Mouse (Mus musculus) stomach, postnatal 0 days (tissue): ENCODE data around the gene Gnptab. TPM values are rescaled to one million over a fixed set of nuclear protein-coding genes. Genes with fewer than 3 reads are reported as not detected.
A peak's percentile ranks its signal among the peaks of the same experiment; 100 is the strongest.

Source experiments
- ATAC-seq: fragments of 200-750 bp; cut with Nextera tagmentation; 2 replicates; pipeline ENCODE4 v1.8.0; 2017; ENCODE audit not compliant: low FRiP score, low TSS enrichment
- DNase-seq: peaks from one replicate; pipeline ENCODE4 v3.0.0-alpha.2; 2016; ENCODE audit warnings: low spot score
- H3K27ac ChIP-seq: fragments of 300-500 bp; sonication (generic); replicated peaks from 2 replicates; pipeline ENCODE4 v1.5.1; 2014; ENCODE audit warnings: mild to moderate bottlenecking, control low read depth
- H3K27me3 ChIP-seq: fragments of 300-500 bp; sonication (generic); 2 replicates; pipeline ENCODE4 v1.6.1; 2014; ENCODE audit warnings: low read length; ENCODE audit not compliant: control insufficient read depth, insufficient read depth
- H3K36me3 ChIP-seq: fragments of 300-500 bp; sonication (generic); 2 replicates; pipeline ENCODE4 v1.6.1; 2014; ENCODE audit warnings: low read length, mixed read lengths; ENCODE audit not compliant: control insufficient read depth, insufficient read depth
- H3K4me1 ChIP-seq: fragments of 300-500 bp; sonication (generic); replicated peaks from 2 replicates; pipeline ENCODE4 v1.6.1; 2014; ENCODE audit warnings: antibody characterized with exemption; ENCODE audit not compliant: control insufficient read depth, insufficient read depth
- H3K4me2 ChIP-seq: fragments of 300-500 bp; sonication (generic); replicated peaks from 2 replicates; pipeline ENCODE4 v1.6.1; 2014; ENCODE audit warnings: low read depth, mild to moderate bottlenecking, control low read depth, moderate library complexity
- H3K4me3 ChIP-seq: fragments of 300-500 bp; sonication (generic); 2 replicates; pipeline ENCODE4 v1.5.1; 2014; ENCODE audit warnings: low read depth, low read length, control low read depth
- H3K9ac ChIP-seq: fragments of 300-500 bp; sonication (generic); 2 replicates; pipeline ENCODE4 v1.6.1; 2014; ENCODE audit warnings: mild to moderate bottlenecking, low read length, control low read depth, mixed read lengths
- H3K9me3 ChIP-seq: fragments of 300-500 bp; sonication (generic); 2 replicates; pipeline ENCODE4 v1.6.1; 2016; ENCODE audit warnings: low read length; ENCODE audit not compliant: control insufficient read depth
- CTCF ChIP-seq: IDR thresholded peaks from 2 replicates; pipeline ENCODE4 v1.5.1; 2016; ENCODE audit warnings: antibody characterized with exemption, low read depth, mild to moderate bottlenecking, moderate library complexity
- EP300 ChIP-seq: optimal IDR thresholded peaks from 2 replicates; pipeline ENCODE3; 2016; ENCODE audit warnings: antibody characterized with exemption
- WGBS: fragments of 180-500 bp; shearing (Covaris S2); extraction: QIAGEN DNeasy Blood & Tissue Kit; methylation state at CpG from one replicate; pipeline ENCODE4 v1.1.7; 2014; 5-methylcytosine and 5-hydroxymethylcytosine counted together
- polyA plus RNA-seq: library from polyadenylated mRNA; unstranded; fragments of >200 nt; fragmentation: Nextera tagmentation; extraction: Ambion mirVana; gene quantifications from 2 replicates; pipeline ENCODE4 v1.2.1, GENCODE M21; 2015

Gnptab gene
- polyA plus RNA-seq, 1 experiment from 2014 or later, result 4.4 TPM

GRCm38 (mm10) chr10:88356114-88356982 is 22.6 kb upstream of the Gnptab start:
- DNase-seq (no peak), ATAC-seq (no peak)
- H3K27ac ChIP-seq, result no peak overlapping the region; the same call in 1 of the 2 replicates
- peak overlapping the region; percentile 71 for H3K9ac ChIP-seq
- H3K4me1 ChIP-seq, result 0 out of 2 replicates have a peak, but pooled peaks cover 2% of the 10 kb centered on the region
- peak overlapping the region; percentile 62 for H3K4me3 ChIP-seq
- no peaks in the 10 kb centered on the region for H3K36me3 ChIP-seq
- H3K4me2 ChIP-seq, result peak overlapping the region; percentile 78
- no peak for TF ChIP-seq EP300
- TF ChIP-seq CTCF, result no peak
- H3K27me3 ChIP-seq, result no peaks in the 10 kb centered on the region
- 10% methylated on average over 21 of the region's 21 CpGs for WGBS
- H3K9me3 ChIP-seq, result no peaks in the 10 kb centered on the region

GRCm38 (mm10) chr10:88356983-88357559 is 21.9 kb upstream of the Gnptab start:
- Histone ChIP-seq H3K4me3 (peak overlapping the region; percentile 62), H3K27ac (peak overlapping the region; percentile 14; the same call in 1 of the 2 replicates), H3K9me3 (no peaks in the 10 kb centered on the region), H3K36me3 (no peaks in the 10 kb centered on the region), H3K9ac (peak overlapping the region; percentile 71), H3K27me3 (no peaks in the 10 kb centered on the region), H3K4me1 (0 out of 2 replicates have a peak, but pooled peaks cover 2% of the 10 kb centered on the region), H3K4me2 (peak overlapping the region; percentile 78)
- ATAC-seq (peak; percentile 95), DNase-seq (peak; percentile 83)
- TF ChIP-seq CTCF, result no peak
- TF ChIP-seq EP300, result peak; percentile 20
- 3% methylated on average over 31 of the region's 47 CpGs for WGBS

GRCm38 (mm10) chr10:88362218-88362617 is 16.7 kb upstream of the Gnptab start:
- H3K4me3 ChIP-seq, result no peak overlapping the region
- no peaks in the 10 kb centered on the region for H3K4me1 ChIP-seq
- no peak for TF ChIP-seq CTCF
- no peak for TF ChIP-seq EP300
- no peaks in the 10 kb centered on the region for H3K27me3 ChIP-seq
- 53% methylated on average over 1 of the region's 1 CpGs for WGBS
- no peaks in the 10 kb centered on the region for H3K36me3 ChIP-seq
- ATAC-seq (no peak), DNase-seq (no peak)
- H3K27ac ChIP-seq, result no peak overlapping the region
- H3K9me3 ChIP-seq, result no peaks in the 10 kb centered on the region
- no peak overlapping the region for H3K9ac ChIP-seq
- H3K4me2 ChIP-seq, result no peak overlapping the region

DNA sequence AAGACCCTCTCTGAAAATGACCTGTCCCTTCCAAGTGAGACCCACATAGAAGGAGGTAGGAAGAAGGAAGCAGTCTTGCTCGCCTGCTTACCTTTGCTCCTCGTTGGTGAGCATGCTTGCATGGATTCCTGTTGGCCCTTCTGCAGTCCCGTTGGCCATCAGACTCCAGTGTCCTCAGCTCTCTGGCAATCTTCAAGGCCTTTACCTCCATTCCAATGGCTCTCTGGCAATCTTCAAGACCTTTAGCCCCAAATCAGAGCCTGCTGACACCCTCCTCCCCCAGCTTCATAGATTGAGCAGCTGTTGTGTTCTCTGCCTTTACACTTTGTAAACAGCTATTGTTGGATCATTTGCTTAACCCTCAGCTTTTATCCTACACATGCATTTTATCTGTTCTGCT is 14.7 kb upstream of the Gnptab start:
- no peaks in the 10 kb centered on the region for H3K4me1 ChIP-seq
- no peak overlapping the region for H3K4me3 ChIP-seq
- TF ChIP-seq EP300, result no peak
- WGBS, result 79% methylated on average over 3 of the region's 3 CpGs
- ATAC-seq (no peak), DNase-seq (no peak)
- no peaks in the 10 kb centered on the region for H3K36me3 ChIP-seq
- H3K4me2 ChIP-seq, result no peak overlapping the region
- no peak overlapping the region for H3K9ac ChIP-seq
- H3K27ac ChIP-seq, result no peak overlapping the region
- no peaks in the 10 kb centered on the region for H3K27me3 ChIP-seq
- no peaks in the 10 kb centered on the region for H3K9me3 ChIP-seq

GRCm38 (mm10) chr10:88369233-88369632 is 9.7 kb upstream of the Gnptab start:
- H3K4me3 ChIP-seq, result no peak overlapping the region
- no peaks in the 10 kb centered on the region for H3K27me3 ChIP-seq
- ATAC-seq (no peak), DNase-seq (no peak)
- WGBS, result 35% methylated on average over 4 of the region's 4 CpGs
- H3K27ac ChIP-seq, result no peak overlapping the region
- no peaks in the 10 kb centered on the region for H3K36me3 ChIP-seq
- no peaks in the 10 kb centered on the region for H3K4me1 ChIP-seq
- H3K4me2 ChIP-seq, result no peak overlapping the region
- no peaks in the 10 kb centered on the region for H3K9me3 ChIP-seq
- TF ChIP-seq CTCF, result no peak
- TF ChIP-seq EP300, result no peak
- no peak overlapping the region for H3K9ac ChIP-seq

GRCm38 (mm10) chr10:88371793-88372192 is 7.1 kb upstream of the Gnptab start:
- no peaks in the 10 kb centered on the region for H3K27me3 ChIP-seq
- no peak overlapping the region for H3K4me2 ChIP-seq
- no peak for DNase-seq
- WGBS, result 9% methylated on average over 2 of the region's 2 CpGs
- no peaks in the 10 kb centered on the region for H3K4me1 ChIP-seq
- no peaks in the 10 kb centered on the region for H3K36me3 ChIP-seq
- no peak for ATAC-seq
- no peak overlapping the region for H3K9ac ChIP-seq
- TF ChIP-seq EP300 (no peak), CTCF (peak; percentile 65)
- no peaks in the 10 kb centered on the region for H3K9me3 ChIP-seq
- H3K27ac ChIP-seq, result no peak overlapping the region
- H3K4me3 ChIP-seq, result no peak overlapping the region
